ENCODE assay signal across 9 mouse cellular contexts in genomic region chr6:17307461-17308115, GRCm38 (mm10). TPM values are rescaled to one million over a fixed set of nuclear protein-coding genes. Genes with fewer than 3 reads are reported as not detected.
DNase-seq lines count a peak whose midpoint lies in the region; ATAC-seq lines count a peak whose summit lies in the region.
"Had no signal": no experiment of that assay in that cellular context is flagged by ENCODE, and none has a peak within 500 bp of the region (broad histone marks: within the 10 kb centered on the region; RNA-seq: fewer than 3 reads in every experiment).

No protein-coding gene starts in this region.

- H3K4me2 ChIP-seq in embryonic facial prominence, embryonic 15.5 days (replicated peaks), result peak overlapping the region; percentile 86
- H3K4me2 ChIP-seq in liver, embryonic 13.5 days, result peak overlapping the region; percentile 62
- H3K4me2 ChIP-seq in stomach, embryonic 16.5 days (ENCODE audit: low read depth, low read length), result peak overlapping the region; percentile 93

- WGBS in embryonic facial prominence, embryonic 15.5 days, result 3% methylated on average over 30 of the region's 31 CpGs
- 3% methylated on average over 31 of the region's 31 CpGs for WGBS in heart, embryonic 10.5 days
- WGBS in liver, embryonic 13.5 days (ENCODE audit: insufficient replicate concordance), result 1% methylated on average over 31 of the region's 31 CpGs
- WGBS in stomach, embryonic 16.5 days, result 4% methylated on average over 30 of the region's 31 CpGs

- H3K9ac ChIP-seq in embryonic facial prominence, embryonic 15.5 days, result peak overlapping the region; percentile 50
- no peak overlapping the region for H3K9ac ChIP-seq in liver, embryonic 13.5 days
- H3K9ac ChIP-seq in stomach, embryonic 16.5 days (ENCODE audit: low read length), result peak overlapping the region; percentile 84

- 0 out of 2 replicates have a peak overlapping the region, but pooled peaks have one; percentile 89 for H3K27ac ChIP-seq in embryonic facial prominence, embryonic 15.5 days (replicated peaks)
- peak overlapping the region; percentile 81 for H3K27ac ChIP-seq in heart, embryonic 10.5 days
- H3K27ac ChIP-seq in liver, embryonic 13.5 days, result no peak overlapping the region
- peak overlapping the region; percentile 97 for H3K27ac ChIP-seq in stomach, embryonic 16.5 days (ENCODE audit: low read length)

- H3K27me3 ChIP-seq in embryonic facial prominence, embryonic 15.5 days, result no peaks in the 10 kb centered on the region
- peaks cover 31% of the 10 kb centered on the region; the same call in 1 of the 2 replicates for H3K27me3 ChIP-seq in heart, embryonic 10.5 days (ENCODE audit: insufficient read depth, poor library complexity, severe bottlenecking)
- H3K27me3 ChIP-seq in liver, embryonic 13.5 days, result peaks cover 33% of the 10 kb centered on the region
- H3K27me3 ChIP-seq in stomach, embryonic 16.5 days (ENCODE audit: control insufficient read depth, insufficient read depth, low read length), result no peaks in the 10 kb centered on the region

- peak; percentile 87 for ATAC-seq in embryonic facial prominence, embryonic 15.5 days (ENCODE audit: insufficient number of reproducible peaks, low FRiP score, low TSS enrichment, low read depth)
- ATAC-seq in liver, embryonic 13.5 days (ENCODE audit: low read depth), result peak; percentile 73
- ATAC-seq in monocyte, adult 5-6 weeks (replicated peaks; ENCODE audit: insufficient number of reproducible peaks, low FRiP score, low TSS enrichment, poor library complexity, severe bottlenecking), result peak; percentile 53; the same call in 1 of the 2 replicates
- ATAC-seq in stomach, embryonic 16.5 days (ENCODE audit: insufficient read depth, low FRiP score), result peak; percentile 82

- DNase-seq in right cerebral cortex, adult 18-20 months, result peak; percentile 19
- DNase-seq in right cerebral cortex, postnatal 36 days (ENCODE audit: low spot score in 2 of 2), result no peak
- DNase-seq in heart, embryonic 10.5 days (ENCODE audit: low spot score), result no peak
- peak; percentile 47 to 76 for DNase-seq in kidney, adult 8-10 months
- DNase-seq in liver, embryonic 13.5 days, result peak; percentile 1

- peaks cover 24% of the 10 kb centered on the region for H3K4me1 ChIP-seq in embryonic facial prominence, embryonic 15.5 days
- peaks cover 18% of the 10 kb centered on the region for H3K4me1 ChIP-seq in heart, embryonic 10.5 days
- H3K4me1 ChIP-seq in liver, embryonic 13.5 days (replicated peaks), result peaks cover 10% of the 10 kb centered on the region
- H3K4me1 ChIP-seq in stomach, embryonic 16.5 days (ENCODE audit: control insufficient read depth, insufficient read depth, low read length), result peaks cover 18% of the 10 kb centered on the region; the same call in 1 of the 2 replicates

- no peaks in the 10 kb centered on the region for H3K9me3 ChIP-seq in embryonic facial prominence, embryonic 15.5 days (replicated peaks)
- H3K9me3 ChIP-seq in heart, embryonic 10.5 days, result no peaks in the 10 kb centered on the region
- no peaks in the 10 kb centered on the region for H3K9me3 ChIP-seq in liver, embryonic 13.5 days (replicated peaks)
- H3K9me3 ChIP-seq in stomach, embryonic 16.5 days (replicated peaks; ENCODE audit: control insufficient read depth, low read length), result no peaks in the 10 kb centered on the region

- H3K4me3 ChIP-seq in embryonic facial prominence, embryonic 15.5 days (replicated peaks), result peak overlapping the region; percentile 58
- peak overlapping the region; percentile 63 for H3K4me3 ChIP-seq in heart, embryonic 10.5 days
- H3K4me3 ChIP-seq in liver, embryonic 13.5 days (replicated peaks), result peak overlapping the region; percentile 40
- peak overlapping the region; percentile 76 for H3K4me3 ChIP-seq in stomach, embryonic 16.5 days (replicated peaks; ENCODE audit: low read length)

- H3K36me3 ChIP-seq in embryonic facial prominence, embryonic 15.5 days, result no peaks in the 10 kb centered on the region
- no peaks in the 10 kb centered on the region for H3K36me3 ChIP-seq in heart, embryonic 10.5 days
- no peaks in the 10 kb centered on the region for H3K36me3 ChIP-seq in liver, embryonic 13.5 days
- no peaks in the 10 kb centered on the region for H3K36me3 ChIP-seq in stomach, embryonic 16.5 days (ENCODE audit: control insufficient read depth, insufficient read depth, low read length)

RNA-seq across cellular contexts. Expression of gene Cav1, which starts 1.5 kb away (rescaled TPM):
- polyA plus RNA-seq in embryonic facial prominence, embryonic 15.5 days (2015; fragmentation: Nextera tagmentation; extraction: Ambion mirVana), result 209 and 234 TPM in 2 replicates
- 28.2 and 36.1 TPM in 2 replicates for polyA plus RNA-seq in heart, embryonic 10.5 days (2016; fragmentation: Nextera tagmentation; extraction: Ambion mirVana)
- 3.7 and 4.9 TPM in 2 replicates for polyA plus RNA-seq in liver, embryonic 13.5 days (2015; fragmentation: Nextera tagmentation; extraction: Ambion mirVana)
- total RNA-seq in monocyte, adult 5-6 weeks (2017), result not detected in 3 replicates
- 433 and 475 TPM in 2 replicates for polyA plus RNA-seq in stomach, embryonic 16.5 days (2015; fragmentation: Nextera tagmentation; extraction: Ambion mirVana)
- total RNA-seq: neutrophil, adult 5-6 weeks had no signal

RNA-seq across cellular contexts. Expression of gene Cav2, which starts 26.6 kb away (rescaled TPM):
- polyA plus RNA-seq in embryonic facial prominence, embryonic 15.5 days (2015; fragmentation: Nextera tagmentation; extraction: Ambion mirVana), result 38.5 and 47.3 TPM in 2 replicates
- polyA plus RNA-seq in heart, embryonic 10.5 days (2016; fragmentation: Nextera tagmentation; extraction: Ambion mirVana), result 7.4 and 10.0 TPM in 2 replicates
- 2.4 and 3.4 TPM in 2 replicates for polyA plus RNA-seq in liver, embryonic 13.5 days (2015; fragmentation: Nextera tagmentation; extraction: Ambion mirVana)
- 1.2 to 12.2 TPM (median 3.1 TPM) in 3 replicates for total RNA-seq in monocyte, adult 5-6 weeks (2017)
- polyA plus RNA-seq in stomach, embryonic 16.5 days (2015; fragmentation: Nextera tagmentation; extraction: Ambion mirVana), result 70.4 and 71.9 TPM in 2 replicates

Comparison
In these comparisons a context has a peak if more than half of its experiments do, and no peak if none do; other contexts are left out.
1. DNase-seq: peak in right cerebral cortex, adult 18-20 months (single experiment), kidney, adult 8-10 months (2 of 2) and liver, embryonic 13.5 days (single experiment); none in right cerebral cortex, postnatal 36 days (0 of 2) and heart, embryonic 10.5 days (single experiment).
2. Peak in every context shown above with its lines, with median percentiles within 50 percentile points of each other: ATAC-seq, H3K4me2 ChIP-seq and H3K4me3 ChIP-seq.